Mouse (Mus musculus) bone marrow, adult 2 months (tissue): ENCODE data around the gene Mta3.

Experiments
- CTCF ChIP-seq: fragments of 200-500 bp; IDR thresholded peaks from 2 replicates; pipeline ENCODE4 v1.5.1; 2011; ENCODE audit warnings: low read length, control low read depth; ENCODE audit not compliant: control insufficient read depth, insufficient read depth
- POLR2A ChIP-seq: fragments of 200-500 bp; IDR thresholded peaks from 2 replicates; pipeline ENCODE4 v1.6.1; 2011; ENCODE audit warnings: low read depth, mild to moderate bottlenecking, control low read depth, low read length, borderline replicate concordance; ENCODE audit not compliant: control insufficient read depth

DNA sequence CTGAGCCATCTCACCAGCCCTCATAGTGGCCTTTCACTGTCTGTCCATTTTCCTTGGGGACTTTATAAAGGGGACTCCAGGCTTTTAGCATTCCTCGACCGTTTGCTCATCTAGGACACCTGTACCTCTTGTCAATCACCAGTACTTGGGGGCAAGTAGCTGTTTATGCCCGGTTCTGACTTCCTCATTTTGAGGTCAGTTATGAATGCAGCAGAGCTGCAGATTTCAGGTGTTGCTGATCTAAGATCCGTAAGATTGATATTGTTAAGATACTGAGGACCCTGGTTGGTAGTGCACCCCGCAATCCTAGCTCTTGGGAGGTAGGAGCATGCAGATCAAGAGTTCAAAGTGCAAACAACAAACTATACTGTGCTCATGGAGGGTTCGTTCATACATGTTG, 64.4 kb downstream of the Mta3 start:
- TF ChIP-seq POLR2A (no peak), CTCF (no peak)
